Mouse (Mus musculus) 3134 (cell line): ENCODE results near the gene Crisp2.

Source experiments
- DNase-seq: peaks from one replicate; pipeline ENCODE4 v3.0.0-alpha.2; 2011; ENCODE audit warnings: low spot score; ENCODE audit not compliant: insufficient read length; ENCODE audit errors: extremely low read depth

Crisp2 gene

GRCm38 (mm10) chr17:40806953-40807572 is at the start of gene Crisp2:
TSS of gene Crisp2 (minus strand) at chr17:40807003.
- DNase-seq = no peak

DNA sequence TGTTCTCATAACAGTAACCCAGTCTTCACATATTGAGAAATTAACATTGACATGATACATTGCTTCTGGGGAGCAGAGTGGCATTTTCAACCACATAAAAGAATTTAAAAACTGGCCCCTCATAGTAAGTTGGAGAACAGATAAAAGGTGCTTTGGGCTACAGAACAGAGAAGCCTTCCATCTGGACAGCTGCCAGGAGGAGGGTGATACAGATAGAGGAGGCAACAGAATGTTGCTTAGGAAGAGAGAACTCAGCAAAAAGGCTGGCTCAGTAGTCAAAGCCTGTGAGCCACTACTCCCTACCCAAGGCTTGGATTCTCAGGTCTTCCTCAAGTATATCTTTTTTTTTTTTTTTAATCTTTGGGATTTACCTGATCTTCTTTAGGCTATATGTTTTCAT is 48.3 kb upstream of the Crisp2 start:
- DNase-seq = no peak

GRCm38 (mm10) chr17:40837308-40837707 is 30.5 kb upstream of the Crisp2 start:
- DNase-seq = peak; percentile 38

DNA sequence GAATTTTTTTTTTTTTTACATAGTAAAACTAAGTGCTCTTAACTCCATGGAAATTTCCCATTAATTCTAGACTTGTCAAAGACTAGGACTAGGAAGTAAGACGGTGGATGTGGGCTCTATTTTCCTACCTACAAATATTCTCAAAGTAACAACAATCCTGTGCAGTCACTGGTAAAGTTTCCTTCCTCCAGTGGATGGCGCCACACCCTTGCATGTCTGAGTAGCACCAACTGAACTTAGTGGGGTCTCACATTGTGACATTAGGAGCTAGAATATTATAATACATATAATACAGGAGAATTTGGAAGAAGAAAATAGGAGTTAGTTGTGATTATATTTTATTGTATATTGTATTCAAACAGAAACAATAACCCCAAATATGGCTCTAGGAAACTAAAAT is 25.1 kb upstream of the Crisp2 start:
- no peak for DNase-seq

GRCm38 (mm10) chr17:40824549-40824948 is 17.7 kb upstream of the Crisp2 start:
- peak; percentile 44 for DNase-seq

GRCm38 (mm10) chr17:40823817-40824216 is 17.0 kb upstream of the Crisp2 start:
- peak; percentile 34 for DNase-seq

GRCm38 (mm10) chr17:40821477-40821876 is 14.7 kb upstream of the Crisp2 start:
- DNase-seq = no peak

- no peak for DNase-seq
Measured at GRCm38 (mm10) chr17:40817340-40817943, 10.6 kb upstream of the Crisp2 start.

DNA sequence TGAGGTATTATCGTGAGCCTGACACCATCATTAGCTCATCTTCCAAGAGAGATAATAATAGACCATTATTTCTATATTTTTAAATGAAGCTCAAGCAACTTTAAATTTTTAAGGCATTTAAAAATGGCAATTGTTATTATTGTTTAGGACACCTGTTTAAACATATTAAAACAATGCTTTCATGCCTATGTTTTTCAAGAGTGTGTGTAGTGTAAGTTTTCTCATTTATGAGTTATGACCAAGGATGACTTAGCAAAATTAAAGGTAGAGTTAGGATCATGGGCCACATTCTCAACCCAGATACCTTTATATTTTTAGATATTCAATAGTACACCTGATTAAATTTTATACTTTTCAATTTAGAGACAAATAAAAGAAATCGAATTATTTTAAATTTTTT is 5.5 kb upstream of the Crisp2 start:
- no peak for DNase-seq

DNA sequence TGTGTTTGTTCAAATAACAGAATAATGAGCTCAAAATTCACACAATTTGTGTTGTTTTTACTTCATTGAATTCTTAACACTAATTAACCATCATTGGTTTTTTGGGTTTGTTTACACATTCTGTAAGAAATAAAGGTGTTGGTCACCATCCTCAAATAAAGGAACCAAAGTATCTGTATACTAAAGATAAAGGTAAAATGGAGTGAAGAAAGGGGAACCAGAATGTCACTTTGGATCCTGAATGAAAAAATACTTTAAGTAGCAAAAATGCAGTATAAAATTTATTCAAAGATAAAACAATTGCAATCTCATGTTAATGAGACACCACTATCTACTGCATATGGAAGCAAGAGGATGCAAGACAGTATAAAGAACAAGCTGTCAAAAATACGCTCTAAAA is 4.8 kb upstream of the Crisp2 start:
- no peak for DNase-seq

- DNase-seq = no peak
Measured at GRCm38 (mm10) chr17:40810934-40811333, 4.1 kb upstream of the Crisp2 start, which contains the start of gene Rhag. TSS of gene Rhag (plus strand) at chr17:40811126.

- no peak for DNase-seq
Measured at GRCm38 (mm10) chr17:40808071-40808470, 1.3 kb upstream of the Crisp2 start.

DNA sequence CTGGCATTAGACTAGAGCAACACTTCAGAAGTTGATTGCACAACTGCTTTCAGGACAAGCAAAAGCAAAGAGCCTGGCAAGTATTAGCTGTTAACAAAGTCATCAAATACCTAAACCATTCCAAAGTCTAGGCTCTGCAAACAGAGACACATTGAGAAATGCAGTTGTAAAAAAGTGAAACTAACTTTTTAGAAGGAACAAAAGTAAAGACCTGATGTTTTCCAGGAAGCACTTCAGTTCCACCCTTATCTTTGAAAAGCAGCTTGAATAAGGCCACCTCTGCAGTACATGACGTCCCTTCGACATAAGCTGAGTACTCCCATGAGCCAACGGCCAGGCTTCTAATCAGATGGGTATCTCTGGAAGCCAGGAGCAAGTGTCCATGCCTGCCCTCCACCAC is 253 bp downstream of the Crisp2 start:
- peak; percentile 37 for DNase-seq

DNA sequence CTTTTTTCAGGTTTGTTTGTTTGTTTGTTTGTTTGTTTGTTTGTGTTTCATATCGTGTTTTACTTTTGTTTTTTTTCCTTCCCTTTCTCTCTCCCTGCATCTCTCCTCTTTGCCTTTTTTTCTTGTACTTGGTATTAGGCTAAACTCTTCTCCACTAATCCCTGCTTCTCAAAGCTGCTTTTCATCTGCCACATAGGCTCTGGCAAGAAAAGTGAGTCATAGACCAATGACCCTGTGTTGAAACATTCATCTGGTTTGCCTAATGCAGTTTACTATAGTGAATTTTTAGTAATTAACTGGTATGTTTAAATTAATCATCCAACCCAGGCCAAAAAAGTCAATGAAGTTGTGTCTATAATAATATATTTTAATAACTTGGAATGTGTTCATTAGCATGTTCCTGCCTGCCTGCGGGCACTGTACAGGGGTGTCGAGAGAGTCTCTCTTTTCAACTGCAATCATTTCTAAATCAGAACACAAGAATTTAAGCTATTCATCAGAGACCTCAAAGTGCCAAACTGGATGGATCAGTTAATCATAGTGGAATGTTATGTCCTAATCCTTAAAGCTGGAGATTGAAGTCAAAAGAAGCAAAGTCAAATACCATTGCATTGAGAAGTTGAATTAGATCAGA is 4.0 kb downstream of the Crisp2 start:
- DNase-seq = peak; percentile 62

DNA sequence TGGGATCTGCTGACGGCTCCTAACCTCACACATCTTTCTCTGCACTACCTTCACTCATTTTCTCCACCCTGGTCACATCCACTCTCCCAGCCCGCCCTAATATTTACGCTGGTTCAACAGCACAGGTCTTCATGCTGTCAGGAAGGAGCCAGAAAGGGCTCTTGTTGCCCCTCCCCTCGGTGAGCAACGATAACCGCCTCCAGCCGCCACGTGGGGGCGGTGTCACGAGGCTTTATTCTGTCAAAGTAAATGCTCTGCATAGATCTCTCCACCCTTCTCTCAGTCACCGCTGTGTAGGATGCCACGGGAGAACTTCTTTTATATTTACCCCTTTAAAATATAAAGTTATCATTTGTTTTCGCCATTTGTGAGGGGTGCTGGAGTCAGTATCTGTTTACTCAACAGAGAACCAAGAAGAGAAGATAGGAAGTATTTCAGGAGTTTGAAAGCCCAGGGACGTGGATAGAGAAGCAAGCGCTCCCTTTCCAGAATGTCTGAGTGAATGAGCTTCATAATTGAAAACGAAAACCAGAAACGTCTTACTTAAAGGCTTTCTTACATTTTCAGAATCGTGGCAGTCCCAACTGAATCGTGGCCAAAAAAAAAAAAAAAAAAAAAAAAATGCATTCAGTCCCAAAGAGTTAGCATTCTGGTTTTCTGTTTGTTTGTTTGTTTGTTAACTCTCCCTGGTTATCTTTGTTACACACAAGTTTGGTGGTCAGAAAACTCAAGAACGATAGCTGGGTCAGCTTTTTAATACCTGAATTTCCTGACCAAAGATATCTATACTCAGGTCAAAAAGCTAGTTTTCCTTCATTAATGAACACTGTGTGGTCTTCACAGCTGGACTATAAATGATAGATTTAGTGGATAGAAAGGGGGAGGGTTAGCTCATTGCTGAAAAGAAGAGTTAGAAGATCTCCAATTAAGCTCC is 12.6 kb downstream of the Crisp2 start:
- DNase-seq = no peak

DNA sequence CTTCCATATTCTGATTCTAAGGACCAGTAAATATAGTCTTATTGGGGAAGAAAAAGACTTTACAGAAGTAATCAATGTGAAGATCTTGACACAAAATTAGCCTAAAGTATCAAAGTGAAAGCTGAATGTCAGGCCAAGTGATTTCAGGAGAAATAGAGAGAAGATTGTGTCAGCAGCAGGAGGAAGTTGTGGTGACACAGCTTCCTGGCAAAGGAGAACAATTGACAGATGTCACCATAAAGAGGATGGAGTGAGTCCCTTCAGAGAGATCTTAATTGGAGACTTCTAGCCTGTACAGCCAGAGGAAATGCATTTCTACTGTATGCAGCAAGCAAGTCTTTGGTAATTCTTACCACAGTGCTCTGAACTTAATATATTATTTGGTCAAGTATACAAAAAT is 16.9 kb downstream of the Crisp2 start:
- DNase-seq = no peak

GRCm38 (mm10) chr17:40767120-40767519 is 39.7 kb downstream of the Crisp2 start:
- DNase-seq = no peak

GRCm38 (mm10) chr17:40763662-40764061 is 43.1 kb downstream of the Crisp2 start:
- no peak for DNase-seq

DNA sequence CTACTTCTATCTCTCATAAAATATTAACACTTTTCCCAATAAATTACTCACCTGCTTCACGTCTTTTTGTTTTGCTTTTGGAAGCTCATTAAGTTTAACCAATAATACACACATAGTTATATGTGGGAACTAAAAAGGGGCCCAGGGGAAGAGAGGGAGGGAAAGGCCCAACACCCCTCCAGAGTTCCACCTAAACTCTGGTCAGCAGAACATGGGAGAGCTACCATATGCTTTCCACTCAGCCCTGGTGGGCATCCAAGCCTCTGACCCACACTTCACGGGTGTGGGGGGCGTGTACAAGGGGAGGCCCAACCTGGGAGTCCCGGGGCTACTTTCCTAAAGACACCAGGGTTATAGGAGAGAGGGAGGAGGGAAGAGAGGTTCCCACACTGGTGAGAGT is 75.1 kb downstream of the Crisp2 start:
- no peak for DNase-seq

GRCm38 (mm10) chr17:40731296-40731695 is 75.5 kb downstream of the Crisp2 start:
- DNase-seq = no peak

GRCm38 (mm10) chr17:40726820-40727219 is 80.0 kb downstream of the Crisp2 start, which contains the start of gene Esp1:
TSS of gene Esp1 (plus strand) at chr17:40727120.
- DNase-seq = no peak
